Mouse (Mus musculus): ENCODE measurements around the gene Trpm2. TPM values are rescaled to one million over a fixed set of nuclear protein-coding genes. Genes with fewer than 3 reads are reported as not detected.
"Not testable (repeated sequence)": the region's sequence is repeated elsewhere in the genome, so short reads cannot be mapped to it uniquely, and the experiment has no call there.

Gene Trpm2
- 0.61 and 0.85 TPM in 2 replicates for polyA plus RNA-seq (2015; fragmentation: Nextera tagmentation; extraction: Ambion mirVana)

- DNase-seq (ENCODE audit: low spot score) (no peak), ATAC-seq (ENCODE audit: low FRiP score, low TSS enrichment) (no peak)
- H3K4me3 ChIP-seq (ENCODE audit: low read depth, low read length), result peak within 1 kb of the TSS; percentile 8; the same call in 1 of the 2 replicates
- H3K9me3 ChIP-seq (ENCODE audit: control insufficient read depth, low read length), result no peaks in the 10 kb centered on the region
- TF ChIP-seq CTCF (IDR thresholded peaks at IDR 0.05; ENCODE audit: low read depth) (no peak), EP300 (optimal IDR thresholded peaks at IDR 0.05) (no peak)
- no peak within 1 kb of the TSS for H3K27ac ChIP-seq (replicated peaks)
- WGBS, result 80% methylated on average over 6 of the region's 6 CpGs
- H3K4me1 ChIP-seq (replicated peaks; ENCODE audit: control insufficient read depth, insufficient read depth), result no peaks in the 10 kb centered on the region; the same call in 1 of the 2 replicates
- no peaks in the 10 kb centered on the region for H3K36me3 ChIP-seq (ENCODE audit: control insufficient read depth, insufficient read depth, low read length)
- H3K4me2 ChIP-seq (replicated peaks; ENCODE audit: low read depth), result peak within 1 kb of the TSS; percentile 45
- no peaks in the 10 kb centered on the region for H3K27me3 ChIP-seq (ENCODE audit: control insufficient read depth, insufficient read depth, low read length)
- H3K9ac ChIP-seq (ENCODE audit: low read length), result no peak within 1 kb of the TSS
These were observed at the start of gene Trpm2 for GRCm38 (mm10) chr10:77970481-77970880. TSS of gene Trpm2 (minus strand) at chr10:77970563.

- H3K9me3 ChIP-seq (ENCODE audit: control insufficient read depth, low read length); H3K9ac ChIP-seq (ENCODE audit: low read length); H3K27ac ChIP-seq (replicated peaks); H3K4me3 ChIP-seq (ENCODE audit: low read depth, low read length); DNase-seq (ENCODE audit: low spot score); ATAC-seq (ENCODE audit: low FRiP score, low TSS enrichment); H3K27me3 ChIP-seq (ENCODE audit: control insufficient read depth, insufficient read depth, low read length); H3K4me2 ChIP-seq (replicated peaks; ENCODE audit: low read depth); H3K36me3 ChIP-seq (ENCODE audit: control insufficient read depth, insufficient read depth, low read length); H3K4me1 ChIP-seq (replicated peaks; ENCODE audit: control insufficient read depth, insufficient read depth): not testable (repeated sequence)
- 93% methylated on average over 6 of the region's 11 CpGs for WGBS
These were observed 49.6 kb upstream of the Trpm2 start for GRCm38 (mm10) chr10:78019984-78020383.

- Histone ChIP-seq H3K4me2 (replicated peaks; ENCODE audit: low read depth) (no peak overlapping the region), H3K36me3 (ENCODE audit: control insufficient read depth, insufficient read depth, low read length) (no peaks in the 10 kb centered on the region), H3K27ac (replicated peaks) (no peak overlapping the region), H3K9ac (ENCODE audit: low read length) (no peak overlapping the region), H3K27me3 (ENCODE audit: control insufficient read depth, insufficient read depth, low read length) (no peaks in the 10 kb centered on the region), H3K9me3 (ENCODE audit: control insufficient read depth, low read length) (no peaks in the 10 kb centered on the region), H3K4me3 (ENCODE audit: low read depth, low read length) (no peak overlapping the region), H3K4me1 (replicated peaks; ENCODE audit: control insufficient read depth, insufficient read depth) (no peaks in the 10 kb centered on the region)
- WGBS, result 84% methylated on average over 4 of the region's 4 CpGs
- no peak for DNase-seq (ENCODE audit: low spot score)
- TF ChIP-seq CTCF (IDR thresholded peaks at IDR 0.05; ENCODE audit: low read depth), result no peak
- no peak for TF ChIP-seq EP300 (optimal IDR thresholded peaks at IDR 0.05)
- ATAC-seq (ENCODE audit: low FRiP score, low TSS enrichment), result 0 out of 2 replicates have a peak, but pooled peaks have one; percentile 21
These were observed 48.9 kb upstream of the Trpm2 start for GRCm38 (mm10) chr10:78019291-78019690.

GRCm38 (mm10) chr10:78018797-78019203, 48.4 kb upstream of the Trpm2 start:
- Histone ChIP-seq H3K4me2 (replicated peaks; ENCODE audit: low read depth) (peak overlapping the region; percentile 48), H3K27me3 (ENCODE audit: control insufficient read depth, insufficient read depth, low read length) (no peaks in the 10 kb centered on the region), H3K36me3 (ENCODE audit: control insufficient read depth, insufficient read depth, low read length) (no peaks in the 10 kb centered on the region), H3K9me3 (ENCODE audit: control insufficient read depth, low read length) (no peaks in the 10 kb centered on the region), H3K4me1 (replicated peaks; ENCODE audit: control insufficient read depth, insufficient read depth) (no peaks in the 10 kb centered on the region), H3K4me3 (ENCODE audit: low read depth, low read length) (no peak overlapping the region), H3K27ac (replicated peaks) (no peak overlapping the region), H3K9ac (ENCODE audit: low read length) (no peak overlapping the region)
- WGBS, result 13% methylated on average over 19 of the region's 19 CpGs
- ATAC-seq (ENCODE audit: low FRiP score, low TSS enrichment), result peak; percentile 89
- no peak for TF ChIP-seq EP300 (optimal IDR thresholded peaks at IDR 0.05)
- TF ChIP-seq CTCF (IDR thresholded peaks at IDR 0.05; ENCODE audit: low read depth), result peak; percentile 97
- peak; percentile 86 for DNase-seq (ENCODE audit: low spot score)

DNA sequence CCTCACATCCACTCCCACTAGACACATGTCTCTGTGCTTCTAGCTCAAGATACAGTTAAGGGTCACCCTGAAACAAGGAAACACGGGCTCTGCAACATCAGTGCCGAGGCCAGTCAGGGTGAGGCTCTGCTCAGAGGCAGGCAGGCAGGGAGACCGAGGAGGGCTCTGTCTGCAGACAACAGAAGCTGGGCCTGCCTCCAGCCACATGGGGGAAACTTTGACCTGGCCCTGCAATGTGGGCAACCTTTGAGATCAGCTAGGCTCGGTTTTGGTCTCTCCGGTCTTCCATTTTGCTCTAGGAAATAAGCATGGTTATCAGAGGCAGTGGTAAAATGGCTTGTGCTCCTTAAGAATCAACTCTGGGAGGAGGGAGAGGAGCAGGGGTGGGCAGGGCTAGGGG, 46.0 kb upstream of the Trpm2 start:
- Histone ChIP-seq H3K27ac (replicated peaks) (no peak overlapping the region), H3K27me3 (ENCODE audit: control insufficient read depth, insufficient read depth, low read length) (no peaks in the 10 kb centered on the region), H3K9ac (ENCODE audit: low read length) (no peak overlapping the region), H3K4me2 (replicated peaks; ENCODE audit: low read depth) (no peak overlapping the region), H3K36me3 (ENCODE audit: control insufficient read depth, insufficient read depth, low read length) (no peaks in the 10 kb centered on the region), H3K9me3 (ENCODE audit: control insufficient read depth, low read length) (no peaks in the 10 kb centered on the region), H3K4me3 (ENCODE audit: low read depth, low read length) (no peak overlapping the region), H3K4me1 (replicated peaks; ENCODE audit: control insufficient read depth, insufficient read depth) (no peaks in the 10 kb centered on the region)
- TF ChIP-seq EP300 (optimal IDR thresholded peaks at IDR 0.05) (no peak), CTCF (IDR thresholded peaks at IDR 0.05; ENCODE audit: low read depth) (no peak)
- DNase-seq (ENCODE audit: low spot score) (no peak), ATAC-seq (ENCODE audit: low FRiP score, low TSS enrichment) (no peak; the same call in 1 of the 2 replicates)
- WGBS, result 55% methylated on average over 5 of the region's 5 CpGs

- 81% methylated on average over 1 of the region's 1 CpGs for WGBS
- DNase-seq (ENCODE audit: low spot score) (no peak), ATAC-seq (ENCODE audit: low FRiP score, low TSS enrichment) (no peak)
- Histone ChIP-seq H3K9ac (ENCODE audit: low read length) (no peak overlapping the region), H3K4me3 (ENCODE audit: low read depth, low read length) (no peak overlapping the region), H3K36me3 (ENCODE audit: control insufficient read depth, insufficient read depth, low read length) (no peaks in the 10 kb centered on the region), H3K9me3 (ENCODE audit: control insufficient read depth, low read length) (no peaks in the 10 kb centered on the region), H3K4me2 (replicated peaks; ENCODE audit: low read depth) (no peak overlapping the region), H3K4me1 (replicated peaks; ENCODE audit: control insufficient read depth, insufficient read depth) (no peaks in the 10 kb centered on the region), H3K27me3 (ENCODE audit: control insufficient read depth, insufficient read depth, low read length) (no peaks in the 10 kb centered on the region), H3K27ac (replicated peaks) (no peak overlapping the region)
- no peak for TF ChIP-seq EP300 (optimal IDR thresholded peaks at IDR 0.05)
- TF ChIP-seq CTCF (IDR thresholded peaks at IDR 0.05; ENCODE audit: low read depth), result no peak
These were observed 45.1 kb upstream of the Trpm2 start for GRCm38 (mm10) chr10:78015489-78015888.

Data from stomach, postnatal 0 days (tissue).